Mouse (Mus musculus) heart, postnatal 0 days (tissue): ENCODE measurements around the gene Smox.
A peak's percentile ranks its signal among the peaks of the same experiment; 100 is the strongest.

Experiments used
- CTCF ChIP-seq: IDR thresholded peaks from 2 replicates; pipeline ENCODE4 v1.5.1; 2016; ENCODE audit warnings: antibody characterized with exemption, control low read depth, low read depth
- EP300 ChIP-seq: IDR thresholded peaks from 2 replicates; pipeline ENCODE4 v1.6.1; 2016; ENCODE audit warnings: antibody characterized with exemption, low read depth

- TF ChIP-seq CTCF (peak; percentile 58), EP300 (no peak)
Observed at GRCm38 (mm10) chr2:131527061-131527460, 35.8 kb downstream of the Smox start.
